Mouse (Mus musculus) layer of hippocampus, postnatal 36 days (tissue): Measurements from ENCODE around the gene Arhgap45. TPM values are rescaled to one million over a fixed set of nuclear protein-coding genes. Genes with fewer than 3 reads are reported as not detected.

Experiments used
- DNase-seq, 2 experiments: peaks; one replicate each; pipeline ENCODE4 v3.0.0; 2022
- total RNA-seq, 2 experiments: library from RNA; stranded (reverse); gene quantifications; 2 replicates each; pipeline ENCODE4 v1.2.3; 2021

Arhgap45 gene
- total RNA-seq, 2 experiments from 2014 or later: 3.2 to 4.2 TPM

GRCm38 (mm10) chr10:80056976-80057682 is 40.7 kb downstream of the Arhgap45 start:
- no peak for DNase-seq

- DNase-seq: no peak
Measured at GRCm38 (mm10) chr10:80057683-80058326, 41.4 kb downstream of the Arhgap45 start.

GRCm38 (mm10) chr10:80063104-80063503 is 46.7 kb downstream of the Arhgap45 start:
- no peak for DNase-seq

- no peak for DNase-seq
Measured at GRCm38 (mm10) chr10:80063877-80064650, 47.6 kb downstream of the Arhgap45 start.

- no peak for DNase-seq
Measured at GRCm38 (mm10) chr10:80069251-80069650, 52.8 kb downstream of the Arhgap45 start.

- DNase-seq: no peak
Measured at GRCm38 (mm10) chr10:80069948-80070450, 53.5 kb downstream of the Arhgap45 start.

- peak; percentile 44 to 56 for DNase-seq
Measured at GRCm38 (mm10) chr10:80070837-80071515, 54.5 kb downstream of the Arhgap45 start.

- no peak for DNase-seq
Measured at GRCm38 (mm10) chr10:80071516-80071900, 55.1 kb downstream of the Arhgap45 start.

GRCm38 (mm10) chr10:80072623-80073489 is 56.4 kb downstream of the Arhgap45 start:
- DNase-seq: no peak

- peak; percentile 32 to 42 for DNase-seq
Measured at GRCm38 (mm10) chr10:80074813-80075601, 58.6 kb downstream of the Arhgap45 start.

- DNase-seq: no peak
Measured at GRCm38 (mm10) chr10:80075924-80076323, 59.5 kb downstream of the Arhgap45 start.

- no peak for DNase-seq
Measured at GRCm38 (mm10) chr10:80076386-80076785, 59.9 kb downstream of the Arhgap45 start.

- no peak for DNase-seq
Measured at GRCm38 (mm10) chr10:80077312-80077711, 60.9 kb downstream of the Arhgap45 start.

GRCm38 (mm10) chr10:80078366-80078765 is 61.9 kb downstream of the Arhgap45 start:
- no peak for DNase-seq

- DNase-seq: no peak
Measured at GRCm38 (mm10) chr10:80080396-80081070, 64.1 kb downstream of the Arhgap45 start.

Other genes with a start within 250 kb of the Arhgap45 start
- 10 to 100 TPM; 81.4 to 82.9 TPM for gene Rnf126, start 249.7 kb upstream of the Arhgap45 start, total RNA-seq
- 1 to 10 TPM; 1.3 to 1.8 TPM for gene Fstl3, start 239.4 kb upstream of the Arhgap45 start, total RNA-seq
- gene Prss57, start 225.7 kb upstream of the Arhgap45 start, total RNA-seq: under 1 TPM; 0.47 to 0.73 TPM
- gene Palm, start 223.1 kb upstream of the Arhgap45 start, total RNA-seq: 100 to 1,000 TPM; 262 to 290 TPM
- 1 to 10 TPM in 1 of 2 experiments, under 1 TPM in 1; 0.82 to 1.4 TPM for gene Misp, start 195.7 kb upstream of the Arhgap45 start, total RNA-seq
- gene Ptbp1, start 162.2 kb upstream of the Arhgap45 start, total RNA-seq: 10 to 100 TPM; 43.1 to 52.6 TPM
- gene Prtn3, start 142.2 kb upstream of the Arhgap45 start, total RNA-seq: 1 to 10 TPM in 1 of 2 experiments, not detected in 1; 1.0 TPM
- 10 to 100 TPM; 28.4 to 28.7 TPM for gene Plppr3, start 142.0 kb upstream of the Arhgap45 start, total RNA-seq
- gene Elane, start 130.4 kb upstream of the Arhgap45 start, total RNA-seq: not detected
- gene Cfd, start 125.8 kb upstream of the Arhgap45 start, total RNA-seq: not detected
- 10 to 100 TPM; 53.0 to 54.1 TPM for gene Med16, start 107.7 kb upstream of the Arhgap45 start, total RNA-seq
- gene Gm26602, start 105.8 kb upstream of the Arhgap45 start, total RNA-seq: not detected
- 1 to 10 TPM; 6.4 to 6.8 TPM for gene Kiss1r, start 99.7 kb upstream of the Arhgap45 start, total RNA-seq
- 100 to 1,000 TPM; 397 to 399 TPM for gene R3hdm4, start 95.4 kb upstream of the Arhgap45 start, total RNA-seq
- gene Arid3a, start 89.6 kb upstream of the Arhgap45 start, total RNA-seq: 1 to 10 TPM; 4.8 to 5.1 TPM
- 10 to 100 TPM; 43.2 to 48.2 TPM for gene Wdr18, start 56.5 kb upstream of the Arhgap45 start, total RNA-seq
- under 1 TPM; 0.10 TPM for gene Grin3b, start 45.9 kb upstream of the Arhgap45 start, total RNA-seq
- gene Tmem259, start 32.3 kb upstream of the Arhgap45 start, total RNA-seq: 100 to 1,000 TPM; 117 to 124 TPM
- 1 to 10 TPM; 5.5 to 6.6 TPM for gene Cnn2, start 28.1 kb upstream of the Arhgap45 start, total RNA-seq
- gene Abca7, start 20.2 kb upstream of the Arhgap45 start, total RNA-seq: 10 to 100 TPM; 10.9 to 11.0 TPM
- 10 to 100 TPM; 74.8 to 86.0 TPM for gene Polr2e, start 23.1 kb downstream of the Arhgap45 start, total RNA-seq
- gene Gpx4, start 30.5 kb downstream of the Arhgap45 start, total RNA-seq: 100 to 1,000 TPM; 445 to 446 TPM
- gene Sbno2, start 88.9 kb downstream of the Arhgap45 start, total RNA-seq: 10 to 100 TPM; 17.2 to 20.7 TPM
- 10 to 100 TPM; 93.3 to 95.9 TPM for gene Stk11, start 99.2 kb downstream of the Arhgap45 start, total RNA-seq
- gene Atp5d, start 122.0 kb downstream of the Arhgap45 start, total RNA-seq: 100 to 1,000 TPM; 324 to 369 TPM
- gene Cbarp, start 124.2 kb downstream of the Arhgap45 start, total RNA-seq: 100 to 1,000 TPM; 336 to 379 TPM
- gene Midn, start 131.6 kb downstream of the Arhgap45 start, total RNA-seq: 10 to 100 TPM; 58.9 to 62.6 TPM
- gene Cirbp, start 149.3 kb downstream of the Arhgap45 start, total RNA-seq: 10 to 100 TPM; 58.5 to 63.4 TPM
- gene 1600002K03Rik, start 156.3 kb downstream of the Arhgap45 start, total RNA-seq: 1 to 10 TPM; 6.4 to 6.9 TPM
- gene Efna2, start 162.8 kb downstream of the Arhgap45 start, total RNA-seq: 1 to 10 TPM; 9.0 to 9.6 TPM
- 10 to 100 TPM; 35.6 to 39.6 TPM for gene Mum1, start 209.8 kb downstream of the Arhgap45 start, total RNA-seq
- 100 to 1,000 TPM; 199 to 204 TPM for gene Ndufs7, start 232.5 kb downstream of the Arhgap45 start, total RNA-seq
- gene Gamt, start 244.4 kb downstream of the Arhgap45 start, total RNA-seq: 10 to 100 TPM; 37.7 to 39.1 TPM
- 100 to 1,000 TPM in 1 of 2 experiments, 10 to 100 TPM in 1; 82.6 to 100 TPM for gene Dazap1, start 244.8 kb downstream of the Arhgap45 start, total RNA-seq